Mouse (Mus musculus) bone marrow macrophage, adult 2 months (primary cell): ENCODE measurements around the gene Barhl2.

Experiments used
- CTCF ChIP-seq: IDR thresholded peaks from 2 replicates; pipeline ENCODE4 v1.5.1; 2012; ENCODE audit warnings: low read depth, mild to moderate bottlenecking, low read length, moderate library complexity
- POLR2A ChIP-seq: IDR thresholded peaks from 2 replicates; pipeline ENCODE4 v1.6.1; 2012; ENCODE audit warnings: mild to moderate bottlenecking, low read depth, low read length, borderline replicate concordance

DNA sequence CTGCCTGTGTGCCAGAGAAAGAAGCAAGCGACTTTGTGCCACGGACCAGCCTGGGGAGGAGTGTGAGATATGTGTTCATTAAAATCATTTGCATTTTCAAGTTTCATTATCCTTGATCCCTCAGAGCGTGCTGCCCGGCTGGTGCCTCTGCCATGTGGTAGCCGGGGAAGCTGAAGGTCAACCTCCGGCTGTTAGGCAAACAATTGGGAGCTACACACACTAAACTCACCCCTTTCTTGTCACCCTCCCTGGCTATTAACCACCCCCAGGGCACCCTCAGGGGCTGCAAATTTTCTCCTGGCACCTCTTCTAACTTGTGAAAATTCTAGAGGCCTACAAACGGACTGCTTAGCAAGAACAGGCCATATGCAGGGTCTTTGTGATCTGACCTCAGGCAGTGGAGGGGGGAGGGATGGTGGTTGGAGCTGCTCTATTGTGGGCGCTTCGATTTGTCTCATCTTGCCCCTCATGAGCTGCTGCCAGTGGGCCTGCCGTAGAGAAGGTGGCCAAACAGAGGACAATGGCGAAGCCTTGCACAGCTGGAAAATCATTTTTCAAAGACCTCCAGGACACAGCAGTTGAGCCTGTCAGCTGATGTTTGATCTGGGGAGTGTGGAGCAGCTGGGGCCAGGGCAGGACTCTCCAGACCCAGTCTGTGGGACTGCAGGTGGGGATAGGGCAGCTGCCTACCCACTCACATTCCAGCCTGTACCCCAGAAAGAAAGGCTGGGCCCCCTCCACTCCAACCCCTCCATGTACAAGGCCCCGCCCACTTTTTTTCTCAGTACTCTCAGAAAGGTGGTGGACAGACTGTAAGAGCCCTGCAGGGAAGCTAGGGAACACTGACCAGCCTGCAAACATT lies 44.9 kb upstream of the Barhl2 start:
- TF ChIP-seq CTCF (no peak), POLR2A (no peak)
